Comparison of ENCODE assay signal across 14 mouse cellular contexts in genomic region chr1:106584824-106585223, GRCm38 (mm10).
DNase-seq lines count a peak whose midpoint lies in the region; ATAC-seq lines count a peak whose summit lies in the region.
"Had no signal": no experiment of that assay in that cellular context is flagged by ENCODE, and none has a peak within 500 bp of the region (broad histone marks: within the 10 kb centered on the region; RNA-seq: fewer than 3 reads in every experiment).

No protein-coding gene starts in this region.

- DNase-seq in layer of hippocampus, postnatal 10 days (ENCODE audit: low spot score in 2 of 2), result peak; percentile 19 to 32
- no peak for DNase-seq in layer of hippocampus, adult 9-10 months (ENCODE audit: low spot score)
- DNase-seq in liver, result no peak
- no peak for DNase-seq in cerebellum, adult 9-10 months
- DNase-seq: B cell, adult 2 months; heart, adult 2 months; heart, postnatal 14 days; lung, postnatal 14 days had no signal

- H3K36me3 ChIP-seq in forebrain, embryonic 13.5 days (ENCODE audit: poor library complexity, severe bottlenecking), result no peaks in the 10 kb centered on the region
- no peaks in the 10 kb centered on the region for H3K36me3 ChIP-seq in forebrain, embryonic 12.5 days (replicated peaks)
- no peaks in the 10 kb centered on the region for H3K36me3 ChIP-seq in hindbrain, embryonic 13.5 days
- no peaks in the 10 kb centered on the region for H3K36me3 ChIP-seq in midbrain, embryonic 16.5 days (ENCODE audit: control insufficient read depth, insufficient read depth, low read length)
- H3K36me3 ChIP-seq: embryonic facial prominence, embryonic 13.5 days had no signal

- H3K27ac ChIP-seq in forebrain, embryonic 13.5 days, result no peak overlapping the region
- no peak overlapping the region for H3K27ac ChIP-seq in forebrain, embryonic 12.5 days
- peak overlapping the region; percentile 40; the same call in 1 of the 2 replicates for H3K27ac ChIP-seq in hindbrain, embryonic 13.5 days
- H3K27ac ChIP-seq in midbrain, embryonic 16.5 days (ENCODE audit: low read length), result peak overlapping the region; percentile 67; the same call in 1 of the 2 replicates
- H3K27ac ChIP-seq: heart, adult 2 months; liver, embryonic 14.5 days had no signal

- peaks cover 19% of the 10 kb centered on the region for H3K4me1 ChIP-seq in forebrain, embryonic 13.5 days
- peaks cover 16% of the 10 kb centered on the region for H3K4me1 ChIP-seq in forebrain, embryonic 12.5 days
- H3K4me1 ChIP-seq in hindbrain, embryonic 13.5 days (replicated peaks), result peaks cover 20% of the 10 kb centered on the region
- H3K4me1 ChIP-seq in midbrain, embryonic 16.5 days (ENCODE audit: control insufficient read depth, insufficient read depth, low read length), result peaks cover 2% of the 10 kb centered on the region

- H3K9ac ChIP-seq in forebrain, embryonic 13.5 days, result no peak overlapping the region
- no peak overlapping the region for H3K9ac ChIP-seq in forebrain, embryonic 12.5 days
- no peak overlapping the region for H3K9ac ChIP-seq in hindbrain, embryonic 13.5 days
- no peak overlapping the region for H3K9ac ChIP-seq in midbrain, embryonic 16.5 days (ENCODE audit: low read depth, low read length)
- H3K9ac ChIP-seq: embryonic facial prominence, embryonic 13.5 days; liver, embryonic 14.5 days had no signal

- no peaks in the 10 kb centered on the region for H3K27me3 ChIP-seq in forebrain, embryonic 13.5 days
- no peaks in the 10 kb centered on the region for H3K27me3 ChIP-seq in forebrain, embryonic 12.5 days
- no peaks in the 10 kb centered on the region for H3K27me3 ChIP-seq in hindbrain, embryonic 13.5 days
- H3K27me3 ChIP-seq in midbrain, embryonic 16.5 days (ENCODE audit: control insufficient read depth, insufficient read depth, low read depth, low read length), result no peaks in the 10 kb centered on the region
- H3K27me3 ChIP-seq: embryonic facial prominence, embryonic 13.5 days had no signal

- 37% methylated on average over 2 of the region's 2 CpGs for WGBS in forebrain, embryonic 13.5 days
- 62% methylated on average over 2 of the region's 2 CpGs for WGBS in forebrain, embryonic 12.5 days
- 51% methylated on average over 2 of the region's 2 CpGs for WGBS in hindbrain, embryonic 13.5 days
- WGBS in midbrain, embryonic 16.5 days, result 44% methylated on average over 2 of the region's 2 CpGs

- ATAC-seq in forebrain, embryonic 13.5 days, result peak; percentile 53; the same call in 1 of the 2 replicates
- no peak for ATAC-seq in forebrain, embryonic 12.5 days (ENCODE audit: low FRiP score)
- peak; percentile 74 for ATAC-seq in hindbrain, embryonic 13.5 days (ENCODE audit: low FRiP score)
- peak; percentile 82 for ATAC-seq in midbrain, embryonic 16.5 days

- no peak overlapping the region for H3K4me3 ChIP-seq in forebrain, embryonic 13.5 days
- H3K4me3 ChIP-seq in forebrain, embryonic 12.5 days (replicated peaks), result no peak overlapping the region
- H3K4me3 ChIP-seq in hindbrain, embryonic 13.5 days, result no peak overlapping the region
- no peak overlapping the region for H3K4me3 ChIP-seq in midbrain, embryonic 16.5 days (ENCODE audit: low read depth, low read length)
- H3K4me3 ChIP-seq: embryonic facial prominence, embryonic 13.5 days; heart, adult 2 months had no signal

- H3K4me2 ChIP-seq in forebrain, embryonic 13.5 days, result no peak overlapping the region
- no peak overlapping the region for H3K4me2 ChIP-seq in forebrain, embryonic 12.5 days
- H3K4me2 ChIP-seq in hindbrain, embryonic 13.5 days, result no peak overlapping the region
- H3K4me2 ChIP-seq in midbrain, embryonic 16.5 days (ENCODE audit: low read length), result no peak overlapping the region
- H3K4me2 ChIP-seq: embryonic facial prominence, embryonic 13.5 days had no signal

- no peaks in the 10 kb centered on the region for H3K9me3 ChIP-seq in forebrain, embryonic 13.5 days (replicated peaks)
- no peaks in the 10 kb centered on the region for H3K9me3 ChIP-seq in forebrain, embryonic 12.5 days
- no peaks in the 10 kb centered on the region for H3K9me3 ChIP-seq in hindbrain, embryonic 13.5 days
- H3K9me3 ChIP-seq in midbrain, embryonic 16.5 days (replicated peaks; ENCODE audit: control insufficient read depth, low read length, poor library complexity, severe bottlenecking), result no peaks in the 10 kb centered on the region
- H3K9me3 ChIP-seq: embryonic facial prominence, embryonic 13.5 days had no signal

Comparison
In these comparisons a context has a peak if more than half of its experiments do, and no peak if none do; other contexts are left out.
1. DNase-seq: peak in layer of hippocampus, postnatal 10 days (2 of 2); none in layer of hippocampus, adult 9-10 months (single experiment), liver (single experiment) and cerebellum, adult 9-10 months (single experiment).
2. H3K27ac ChIP-seq: peak in hindbrain, embryonic 13.5 days (single experiment) and midbrain, embryonic 16.5 days (single experiment); none in forebrain, embryonic 13.5 days (single experiment) and forebrain, embryonic 12.5 days (single experiment).